Mouse (Mus musculus): Measurements from ENCODE around the gene Otos.

Otos gene

DNA sequence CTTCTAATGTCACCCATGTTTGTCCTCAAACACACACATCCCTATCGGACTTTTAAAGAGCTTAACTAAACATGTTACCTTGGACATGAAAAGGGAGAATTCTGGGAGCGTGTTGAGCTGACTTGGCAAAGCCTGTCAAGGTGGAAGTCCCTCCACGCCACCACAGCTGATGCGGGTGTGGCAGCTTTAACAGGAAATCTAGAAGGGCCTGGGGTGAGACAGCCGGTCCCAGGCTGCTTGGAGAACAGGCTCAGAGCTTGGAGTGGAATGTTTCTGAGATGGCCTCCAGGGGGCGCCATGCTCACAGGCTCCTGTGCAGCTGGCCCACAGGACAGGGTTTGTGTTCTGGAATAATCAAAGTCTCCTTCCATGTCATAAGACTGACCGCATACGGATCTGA, at the start of gene Otos:
Otos (minus strand) TSS at position 169 of the 400 bp plus-strand sequence.
- DNase-seq (ENCODE audit: low read depth in 2 of 2, low spot score in 2 of 2): peak; percentile 33 to 39

DNA sequence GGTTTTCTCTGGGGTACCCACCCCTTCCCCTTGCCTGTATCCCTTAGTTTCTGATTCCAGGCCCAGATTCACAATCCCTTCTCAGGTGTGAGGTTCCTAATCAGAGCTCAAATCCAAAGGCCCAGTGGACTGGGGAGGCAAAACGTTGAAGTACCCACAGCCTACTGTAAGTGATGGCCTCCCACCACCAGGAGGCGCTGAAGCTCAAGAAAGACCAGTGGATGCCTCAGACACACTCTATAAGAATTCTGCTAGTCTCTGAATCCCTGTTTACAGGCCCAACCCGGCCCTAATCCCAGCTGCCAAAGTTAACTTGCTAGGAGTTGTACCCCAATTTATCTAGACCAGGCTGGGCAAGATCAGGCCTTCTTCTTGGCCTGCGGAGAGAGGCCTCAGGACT, 48.2 kb upstream of the Otos start:
- peak; percentile 36 to 52 for DNase-seq (ENCODE audit: low read depth in 2 of 2, low spot score in 2 of 2)

DNA sequence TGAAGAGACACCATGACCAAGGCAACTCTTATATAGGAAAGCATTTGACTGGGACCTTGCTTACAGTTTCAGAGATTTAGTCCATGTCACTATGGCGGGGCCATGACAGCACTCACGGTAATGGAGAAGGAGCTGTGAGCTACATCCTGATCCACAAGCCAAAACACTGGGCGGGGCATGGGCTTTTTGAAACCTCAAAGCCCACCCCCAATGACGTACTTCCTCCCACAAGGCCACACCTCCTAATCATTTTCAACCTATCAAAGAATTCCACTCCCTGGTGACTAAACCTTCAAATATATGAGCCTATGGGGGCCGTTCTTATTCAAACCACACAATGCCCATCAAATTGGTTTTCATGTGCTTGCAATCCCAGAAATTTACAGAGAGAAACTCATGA, 47.1 kb upstream of the Otos start:
- no peak for DNase-seq (ENCODE audit: low read depth in 2 of 2, low spot score in 2 of 2)

DNA sequence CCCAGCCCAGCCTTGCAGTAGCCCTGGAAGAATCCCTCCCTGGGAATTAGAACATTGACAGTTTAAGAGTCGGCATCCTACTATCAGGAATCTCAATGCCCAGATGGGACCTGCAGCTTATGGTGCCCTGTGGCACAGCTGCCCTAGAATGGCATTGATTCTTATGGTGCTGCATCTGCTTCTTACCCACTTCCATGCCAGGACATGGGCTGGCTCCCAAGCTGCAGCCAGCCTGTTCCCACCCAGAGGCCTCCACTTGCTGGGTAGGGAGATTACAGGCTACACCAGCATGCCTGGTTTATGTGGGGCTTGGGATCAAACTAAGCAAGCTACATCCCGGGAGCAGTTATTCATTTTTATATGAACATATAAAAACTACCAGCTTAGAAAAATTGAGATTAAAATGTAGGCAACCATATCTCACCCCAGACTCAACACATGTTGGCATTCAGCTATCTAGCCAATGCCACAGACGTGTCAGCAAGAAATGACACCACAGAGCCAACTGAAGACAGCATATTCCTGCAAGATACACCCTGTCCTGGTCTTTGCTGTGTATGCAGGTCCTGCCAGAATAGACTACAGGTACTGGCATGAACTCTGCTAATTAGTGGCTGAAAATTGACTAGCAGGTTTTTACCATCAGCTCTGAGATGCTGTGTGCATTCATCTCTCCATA, 42.7 kb upstream of the Otos start:
- DNase-seq (ENCODE audit: low read depth in 2 of 2, low spot score in 2 of 2): no peak

DNA sequence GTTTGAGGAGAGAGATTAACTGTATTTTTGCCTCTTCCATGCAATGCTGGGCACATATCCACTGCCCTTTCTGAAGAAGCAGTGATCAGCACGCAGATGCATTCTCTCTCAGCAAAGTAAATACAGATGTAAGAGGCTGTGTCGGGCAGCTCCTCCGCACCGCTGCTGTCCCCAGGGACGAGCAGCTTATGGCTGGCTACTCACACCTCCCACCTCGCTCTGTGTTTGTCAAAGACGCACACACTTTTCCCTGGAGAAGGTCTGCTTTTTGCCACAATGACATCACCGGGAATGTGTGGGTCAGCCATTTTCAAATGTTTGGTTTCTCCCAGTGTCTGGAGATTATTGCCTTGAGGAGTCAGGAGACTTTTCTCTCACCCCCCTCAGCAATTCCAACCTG, 38.4 kb upstream of the Otos start:
- no peak for DNase-seq (ENCODE audit: low read depth in 2 of 2, low spot score in 2 of 2)

DNA sequence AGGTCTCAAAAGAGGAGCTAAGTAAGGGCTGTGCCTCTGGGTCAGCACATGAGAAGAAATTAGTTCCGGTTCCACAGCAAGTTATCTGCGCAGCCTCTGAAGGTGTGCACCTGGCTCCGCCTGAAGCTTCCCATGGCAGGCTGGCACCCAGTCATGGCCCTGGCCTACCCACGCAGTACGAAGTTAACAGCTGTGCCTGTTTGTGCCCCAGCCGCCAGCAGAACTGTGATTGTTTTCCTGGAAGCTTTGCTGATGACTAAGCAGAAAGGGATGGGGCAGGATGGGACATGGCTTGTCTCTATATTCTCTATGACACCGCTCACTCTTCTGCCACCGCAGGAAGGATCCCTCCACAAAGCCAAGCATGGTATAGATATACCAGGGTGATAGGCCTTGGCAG, 34.5 kb upstream of the Otos start:
- DNase-seq (ENCODE audit: low read depth in 2 of 2, low spot score in 2 of 2): no peak

DNA sequence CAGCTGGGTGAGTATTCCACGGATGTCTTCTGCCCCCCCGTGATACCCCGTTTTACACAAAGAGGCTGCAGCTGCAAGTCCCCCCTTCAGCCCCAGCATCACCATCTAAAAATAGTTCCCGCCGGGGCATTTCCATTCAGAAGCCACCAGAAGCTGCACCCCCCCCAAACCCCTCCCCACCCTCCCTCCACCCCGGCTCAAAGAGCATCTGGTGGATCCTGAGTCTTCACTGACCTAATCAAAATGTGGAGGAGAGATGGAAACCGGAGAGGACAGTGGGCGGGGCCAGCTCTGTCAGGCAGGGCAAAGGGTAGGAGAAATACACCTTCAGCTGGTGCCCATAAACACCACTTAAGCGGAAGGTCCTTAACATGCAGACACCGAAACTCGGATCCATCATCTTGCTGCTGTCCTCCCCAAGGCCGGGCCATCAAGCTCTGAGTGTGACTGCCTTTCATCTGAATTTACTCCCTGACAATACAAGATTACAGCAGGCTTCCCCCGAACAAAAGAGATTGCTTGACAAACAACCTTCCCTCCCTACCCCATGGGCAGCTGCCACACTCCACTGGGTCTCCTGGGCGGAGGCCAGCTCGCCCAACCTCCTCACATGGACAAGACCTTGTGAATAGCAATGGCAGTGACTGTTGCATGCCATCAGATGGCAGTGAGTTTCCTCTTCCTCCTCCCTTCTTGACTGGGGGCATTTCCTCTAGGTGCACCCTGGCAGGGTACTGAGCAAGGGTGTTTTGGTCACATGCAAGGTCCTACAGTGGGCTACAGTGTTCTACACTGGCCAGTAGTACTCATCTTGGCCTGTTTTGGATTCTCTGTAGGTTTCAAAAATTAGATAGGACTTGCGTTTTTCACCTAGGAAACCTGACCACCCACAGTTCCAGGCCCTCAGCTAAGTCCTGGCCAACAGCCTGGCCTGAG, 32.3 kb upstream of the Otos start:
- no peak for DNase-seq (ENCODE audit: low read depth in 2 of 2, low spot score in 2 of 2)

DNA sequence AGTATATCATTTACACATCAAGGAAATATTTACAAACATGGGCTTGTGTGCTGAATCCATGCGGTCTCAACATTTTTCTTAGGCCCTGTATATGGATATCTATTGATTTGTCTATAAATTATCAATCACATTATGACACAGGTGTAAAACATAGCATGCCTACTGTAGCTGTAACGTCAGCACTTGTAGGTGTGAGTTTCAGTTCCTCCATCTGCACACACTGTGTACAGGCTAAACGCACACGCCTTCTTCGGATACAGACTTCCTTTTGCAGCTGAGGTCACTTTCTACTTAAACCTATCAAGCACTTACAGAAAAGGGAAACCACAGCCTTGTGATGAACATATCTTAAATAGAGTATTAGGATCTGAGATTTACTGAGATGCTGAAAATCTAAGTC, 30.1 kb upstream of the Otos start:
- no peak for DNase-seq (ENCODE audit: low read depth in 2 of 2, low spot score in 2 of 2)

DNA sequence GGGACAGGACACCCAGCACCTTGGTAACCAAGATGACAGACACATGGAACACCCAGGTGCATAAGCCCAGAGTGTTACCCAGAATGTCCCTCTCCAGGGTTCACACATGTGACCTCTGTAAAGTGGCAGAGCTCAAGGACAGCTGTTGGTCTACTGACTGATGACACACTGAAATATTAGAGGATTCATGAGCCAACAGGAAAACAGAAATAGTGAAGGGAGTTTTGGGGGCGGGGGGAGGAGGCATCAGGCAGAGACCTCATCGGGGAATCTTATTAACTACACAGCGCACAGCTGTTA, 28.0 kb upstream of the Otos start:
- no peak for DNase-seq (ENCODE audit: low read depth in 2 of 2, low spot score in 2 of 2)

DNA sequence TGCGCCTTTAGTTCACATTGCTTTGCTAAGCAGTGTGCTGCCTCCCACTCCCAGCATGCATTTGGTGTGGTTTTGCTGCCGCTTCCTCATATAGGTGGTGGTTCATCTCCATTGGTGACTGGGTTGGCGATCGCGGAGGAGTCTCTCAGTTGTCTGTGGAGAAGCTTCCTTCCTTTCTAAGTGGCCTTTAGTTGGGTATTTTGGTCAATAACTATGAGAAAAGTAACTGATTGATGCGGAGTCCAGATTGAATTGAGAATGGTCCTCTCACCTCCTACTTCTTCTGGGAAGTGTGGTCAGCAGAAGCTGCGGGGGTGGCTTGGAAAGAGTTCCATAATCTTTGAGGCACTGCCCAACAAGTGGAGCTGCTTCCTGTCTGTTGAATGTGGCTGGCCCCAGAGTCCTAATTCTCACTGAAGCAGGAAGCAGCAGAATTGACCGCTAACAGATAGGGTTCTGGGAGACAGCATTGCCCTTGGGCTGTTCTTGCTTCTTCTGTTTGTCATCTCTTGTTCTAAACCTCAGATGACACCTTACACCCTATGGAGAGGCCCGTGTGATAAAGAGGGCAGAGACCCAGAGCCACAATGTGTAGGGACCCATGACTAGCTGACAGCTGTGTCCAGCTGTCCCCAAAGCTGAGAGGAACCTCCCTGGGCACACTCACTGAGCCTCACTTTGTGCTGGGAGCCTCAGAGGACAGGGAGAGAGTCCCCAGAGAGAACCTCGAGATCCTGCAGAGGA, 27.5 kb upstream of the Otos start:
- no peak for DNase-seq (ENCODE audit: low read depth in 2 of 2, low spot score in 2 of 2)

DNA sequence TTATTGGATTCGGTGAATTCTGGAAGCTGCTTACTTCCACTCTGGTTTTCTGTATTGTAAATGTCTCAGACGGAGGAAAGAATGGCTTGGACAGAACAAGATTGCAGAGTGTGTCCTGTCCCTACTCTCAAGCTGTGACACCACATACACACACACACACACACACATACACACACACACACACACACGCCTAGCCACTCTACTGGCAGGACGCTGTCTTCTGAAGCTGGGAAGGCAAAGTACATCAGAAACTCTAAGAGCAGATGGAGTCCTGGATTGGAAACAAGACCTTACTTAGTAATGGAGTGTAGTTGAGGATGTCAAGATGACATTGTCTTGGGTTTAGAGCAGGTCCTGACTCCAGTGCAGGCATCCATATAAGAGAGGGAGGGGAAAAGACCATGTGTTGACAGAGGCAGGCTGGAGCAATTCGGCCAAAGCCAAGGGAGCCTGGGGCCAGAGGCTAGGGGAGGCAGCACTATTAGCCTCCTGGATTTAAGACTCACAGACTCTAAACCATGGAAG, 24.7 kb upstream of the Otos start:
- DNase-seq (ENCODE audit: low read depth in 2 of 2, low spot score in 2 of 2): no peak

DNA sequence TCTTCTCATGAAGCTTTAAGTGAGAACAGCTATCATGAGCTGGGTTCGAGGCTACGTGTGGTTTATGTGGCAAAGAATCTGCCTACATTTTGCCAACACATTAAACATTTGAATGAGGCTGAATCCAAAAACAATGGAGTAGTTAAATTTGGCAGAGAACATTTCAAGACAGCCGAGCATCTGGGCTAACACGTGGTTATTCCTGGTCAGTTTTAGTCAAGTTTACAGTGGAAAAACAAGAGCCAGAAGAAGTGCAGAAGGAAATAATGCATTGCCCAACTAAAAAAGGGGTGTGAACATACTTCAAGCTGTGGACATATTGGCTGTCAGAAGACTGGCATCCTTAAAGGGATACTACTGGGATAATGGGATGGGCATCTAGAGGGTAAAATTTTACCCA, 22.7 kb upstream of the Otos start:
- no peak for DNase-seq (ENCODE audit: low read depth in 2 of 2, low spot score in 2 of 2)

DNA sequence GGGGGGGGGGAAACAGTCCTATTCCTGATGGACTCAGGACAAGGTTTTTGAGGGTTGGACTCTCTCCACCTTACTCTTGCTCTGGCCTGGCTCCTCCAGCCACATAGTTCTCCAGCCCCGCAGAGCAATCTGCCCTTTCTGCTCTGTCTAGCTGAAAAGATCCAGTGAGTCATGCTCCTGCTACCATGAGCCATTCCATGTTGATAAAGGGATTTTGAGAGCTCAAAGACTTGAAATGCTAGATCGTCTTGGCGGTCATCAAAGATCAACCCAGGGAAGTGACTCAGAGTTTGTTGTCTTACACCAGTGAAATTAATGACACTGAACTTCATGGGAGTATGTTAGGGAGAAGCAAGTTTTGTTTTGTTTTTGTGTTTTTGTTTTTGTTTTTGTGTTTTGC, 20.8 kb upstream of the Otos start:
- DNase-seq (ENCODE audit: low read depth in 2 of 2, low spot score in 2 of 2): no peak

DNA sequence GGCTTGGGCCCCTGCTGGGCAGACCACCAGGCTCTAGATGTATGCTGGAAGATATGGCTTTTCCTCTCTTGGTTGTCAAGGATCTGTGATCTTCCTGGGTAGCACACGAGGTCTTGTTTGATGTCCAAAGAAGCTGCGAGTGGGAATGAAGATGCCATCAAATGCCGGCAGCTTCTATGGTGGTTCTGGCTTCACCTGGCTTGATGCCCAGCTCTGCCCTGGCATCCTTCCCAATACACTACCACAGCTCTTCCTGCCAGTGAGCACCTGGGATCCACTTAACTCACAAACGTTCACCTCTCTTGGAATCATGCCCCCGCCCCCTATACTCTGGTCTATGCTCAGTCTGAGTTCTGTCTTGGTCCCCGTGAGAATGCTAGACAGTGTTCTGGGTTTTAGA, 18.5 kb upstream of the Otos start:
- DNase-seq (ENCODE audit: low read depth in 2 of 2, low spot score in 2 of 2): no peak

DNA sequence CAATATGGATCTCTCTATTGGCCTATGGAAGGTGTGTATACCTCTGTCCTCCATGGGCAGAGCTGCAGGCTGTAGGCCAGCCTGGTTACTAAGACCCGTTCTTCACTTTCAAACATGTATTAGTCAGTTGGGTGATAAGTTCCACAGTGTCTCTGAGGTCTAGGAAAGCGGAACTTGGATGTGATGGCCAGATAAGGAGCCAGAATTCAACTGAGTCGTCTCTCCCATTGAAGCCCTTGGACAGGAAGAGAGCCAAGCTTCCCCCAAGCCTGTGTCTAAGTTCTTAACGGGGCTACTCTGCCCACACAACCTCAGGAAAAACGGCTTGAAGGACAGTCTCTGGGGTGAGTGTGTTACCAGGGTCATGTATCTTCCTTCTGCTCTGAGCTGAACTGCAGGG, 10.8 kb upstream of the Otos start:
- no peak for DNase-seq (ENCODE audit: low read depth in 2 of 2, low spot score in 2 of 2)

DNA sequence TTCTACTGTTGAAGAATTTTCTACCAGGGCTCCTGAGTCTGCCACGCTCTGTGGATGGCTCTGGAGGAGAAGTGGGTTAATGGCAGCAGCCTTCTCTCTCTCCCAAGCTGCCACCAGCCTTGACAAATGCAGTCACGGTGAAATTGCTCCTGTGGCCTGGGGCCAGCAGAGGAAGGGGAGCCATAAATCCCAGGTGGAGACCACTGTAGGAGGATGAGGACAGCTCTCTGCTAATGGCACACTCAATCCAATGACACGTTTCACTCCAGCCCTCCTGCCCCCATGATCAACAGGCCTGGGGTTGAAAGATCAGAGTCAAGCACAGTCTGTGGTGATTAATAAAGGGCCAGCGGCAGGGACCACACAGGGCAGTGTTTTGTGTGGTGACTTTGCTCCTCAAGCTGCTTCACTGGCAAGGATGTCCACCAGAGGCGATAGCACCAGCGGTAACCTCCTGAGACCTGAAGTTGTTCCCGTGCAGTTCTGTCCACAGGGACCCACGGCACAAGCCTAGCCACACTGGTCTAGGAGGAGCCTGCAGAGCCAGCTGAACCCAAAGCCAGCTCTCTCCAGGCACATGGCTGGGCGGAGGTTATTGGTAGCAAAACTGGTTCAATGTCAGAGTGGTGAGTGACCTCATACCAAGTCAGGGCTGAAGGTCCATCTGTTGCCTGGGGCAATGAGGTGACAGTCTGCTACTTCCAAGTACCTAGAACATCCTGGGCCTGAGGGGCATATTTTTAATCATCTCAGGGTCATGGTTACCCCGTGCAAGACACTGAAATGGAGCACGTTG, 8.6 kb upstream of the Otos start:
- DNase-seq (ENCODE audit: low read depth in 2 of 2, low spot score in 2 of 2): no peak

DNA sequence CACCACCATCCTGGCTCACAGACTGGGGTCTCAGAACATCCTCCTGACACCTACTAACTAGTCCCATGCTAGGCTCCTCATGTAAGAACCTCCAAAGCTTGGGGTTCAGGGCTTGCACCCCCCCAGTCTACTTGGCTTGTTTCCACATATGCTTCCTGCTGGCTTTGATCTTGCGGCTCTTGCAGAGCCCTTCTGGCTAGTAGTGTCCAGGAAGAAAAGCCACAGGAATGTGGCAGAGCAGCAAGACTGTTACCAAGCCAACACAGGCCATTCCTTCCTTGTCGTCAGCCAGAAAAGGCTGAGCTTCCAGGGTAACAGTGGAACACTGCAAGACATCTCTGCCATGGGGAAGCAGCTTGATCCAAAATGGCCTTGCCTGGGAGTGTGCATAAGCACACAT, 6.0 kb upstream of the Otos start:
- DNase-seq (ENCODE audit: low read depth in 2 of 2, low spot score in 2 of 2): no peak

DNA sequence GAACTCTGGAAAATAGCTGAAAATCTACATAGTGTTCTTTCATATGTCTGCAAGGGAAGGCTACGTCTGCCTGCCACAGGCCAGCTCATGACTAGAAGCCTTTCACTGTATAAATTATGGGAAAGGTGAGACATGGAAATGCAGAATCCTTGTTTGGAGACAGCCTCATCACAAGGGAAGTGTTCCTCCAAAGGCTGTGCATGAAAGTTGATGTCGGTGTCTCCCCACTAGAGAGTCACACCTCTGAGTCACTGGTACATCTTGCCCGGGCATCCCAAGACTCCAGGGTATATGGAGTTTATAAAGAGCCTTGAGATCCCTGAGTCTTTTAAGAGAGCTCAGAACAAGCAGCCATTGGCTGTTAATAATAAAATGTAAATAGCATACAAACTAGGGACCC, 4.5 kb upstream of the Otos start:
- DNase-seq (ENCODE audit: low read depth in 2 of 2, low spot score in 2 of 2): no peak

DNA sequence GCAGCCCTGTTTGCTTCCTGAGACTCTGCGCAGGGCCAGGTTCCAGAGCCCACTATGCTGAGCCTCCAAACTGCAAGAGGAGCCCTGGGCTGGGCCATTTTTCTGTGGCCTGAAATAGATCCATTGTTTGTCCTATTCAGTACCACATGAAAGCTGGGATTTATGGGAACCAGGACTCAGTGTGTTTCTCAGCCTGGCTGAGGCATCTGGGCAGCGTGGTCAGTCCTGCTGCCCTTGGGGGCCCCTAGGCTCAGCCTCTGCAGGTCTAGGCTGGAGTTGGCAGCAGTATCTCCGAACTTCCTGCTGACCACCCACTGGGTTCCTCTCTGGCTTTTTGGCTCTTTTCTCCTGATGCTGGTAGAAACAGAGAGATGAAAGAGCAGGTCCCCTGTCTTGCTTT, 2.8 kb upstream of the Otos start:
- no peak for DNase-seq (ENCODE audit: low read depth in 2 of 2, low spot score in 2 of 2)

DNA sequence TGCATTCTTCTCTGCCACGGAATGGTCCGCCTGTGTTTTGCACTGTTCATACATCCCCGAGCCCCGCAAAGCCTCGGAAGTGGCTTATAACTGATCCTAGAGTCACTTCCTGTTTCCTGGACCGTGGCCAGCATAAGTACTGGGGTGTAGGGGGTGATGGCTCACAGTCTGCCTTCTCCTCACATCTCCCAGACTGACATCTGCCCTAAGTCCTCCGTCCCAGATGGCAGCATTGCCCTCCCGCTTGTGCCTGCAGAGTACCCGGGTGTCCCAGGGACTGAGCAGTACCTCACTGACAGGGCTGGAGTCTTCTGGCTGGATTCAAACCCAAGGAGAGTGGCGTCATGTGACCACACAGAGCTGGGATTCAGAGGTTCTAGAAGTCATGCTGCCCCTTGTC, 444 bp downstream of the Otos start:
- DNase-seq (ENCODE audit: low read depth in 2 of 2, low spot score in 2 of 2): peak in 1 of 2 experiments; percentile 10

DNA sequence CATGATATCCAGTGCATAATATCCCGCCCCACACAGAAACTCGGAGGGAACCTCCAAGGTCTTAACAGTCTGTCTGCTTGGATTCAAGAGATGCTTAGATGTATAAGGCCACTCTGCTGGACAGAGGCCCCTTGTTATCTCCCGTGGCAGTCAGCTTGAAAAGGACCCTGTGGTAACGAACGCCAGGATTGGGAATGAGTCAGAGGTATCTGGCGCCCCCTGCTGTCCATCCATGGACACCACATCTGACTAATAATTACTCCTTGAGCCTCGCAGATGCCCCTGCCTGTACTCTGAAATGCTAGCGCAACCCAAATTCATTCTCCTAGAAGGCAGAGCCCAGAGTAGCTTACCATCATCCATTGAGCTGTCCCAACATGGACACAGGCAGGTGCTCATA, 889 bp downstream of the Otos start:
- DNase-seq (ENCODE audit: low read depth in 2 of 2, low spot score in 2 of 2): peak; percentile 28 to 39
